Mouse (Mus musculus) C2C12 (cell line): ENCODE measurements around the gene Apoc1.

Experiments used
- CEBPB ChIP-seq: IDR thresholded peaks from one replicate; pipeline ENCODE4 v1.6.1; 2011; ENCODE audit warnings: low read depth, mild to moderate bottlenecking, control low read depth, moderate library complexity
- CTCF ChIP-seq: IDR thresholded peaks from one replicate; pipeline ENCODE4 v1.5.1; 2011; ENCODE audit not compliant: control insufficient read depth, insufficient read depth, insufficient read length
- FOSL1 ChIP-seq: IDR thresholded peaks from one replicate; pipeline ENCODE4 v1.8.0; 2011; ENCODE audit warnings: mild to moderate bottlenecking, low read length; ENCODE audit not compliant: poor library complexity, insufficient read depth, severe bottlenecking
- MAX ChIP-seq: IDR thresholded peaks from one replicate; pipeline ENCODE4 v1.6.1; 2011; ENCODE audit warnings: mild to moderate bottlenecking, control low read depth
- USF1 ChIP-seq: IDR thresholded peaks from one replicate; pipeline ENCODE4 v1.6.1; 2011; ENCODE audit warnings: low read depth, mild to moderate bottlenecking, control low read depth, moderate library complexity

- TF ChIP-seq CTCF (no peak), USF1 (no peak), MAX (no peak), FOSL1 (no peak), CEBPB (no peak)
These were observed 44.1 kb upstream of the Apoc1 start for GRCm38 (mm10) chr7:19736389-19737057.
